Mouse (Mus musculus): ENCODE measurements around the gene Angpt4. TPM values are rescaled to one million over a fixed set of nuclear protein-coding genes. Genes with fewer than 3 reads are reported as not detected.

Angpt4 gene
- polyA plus RNA-seq, 1 experiment: 0.25 TPM

DNA sequence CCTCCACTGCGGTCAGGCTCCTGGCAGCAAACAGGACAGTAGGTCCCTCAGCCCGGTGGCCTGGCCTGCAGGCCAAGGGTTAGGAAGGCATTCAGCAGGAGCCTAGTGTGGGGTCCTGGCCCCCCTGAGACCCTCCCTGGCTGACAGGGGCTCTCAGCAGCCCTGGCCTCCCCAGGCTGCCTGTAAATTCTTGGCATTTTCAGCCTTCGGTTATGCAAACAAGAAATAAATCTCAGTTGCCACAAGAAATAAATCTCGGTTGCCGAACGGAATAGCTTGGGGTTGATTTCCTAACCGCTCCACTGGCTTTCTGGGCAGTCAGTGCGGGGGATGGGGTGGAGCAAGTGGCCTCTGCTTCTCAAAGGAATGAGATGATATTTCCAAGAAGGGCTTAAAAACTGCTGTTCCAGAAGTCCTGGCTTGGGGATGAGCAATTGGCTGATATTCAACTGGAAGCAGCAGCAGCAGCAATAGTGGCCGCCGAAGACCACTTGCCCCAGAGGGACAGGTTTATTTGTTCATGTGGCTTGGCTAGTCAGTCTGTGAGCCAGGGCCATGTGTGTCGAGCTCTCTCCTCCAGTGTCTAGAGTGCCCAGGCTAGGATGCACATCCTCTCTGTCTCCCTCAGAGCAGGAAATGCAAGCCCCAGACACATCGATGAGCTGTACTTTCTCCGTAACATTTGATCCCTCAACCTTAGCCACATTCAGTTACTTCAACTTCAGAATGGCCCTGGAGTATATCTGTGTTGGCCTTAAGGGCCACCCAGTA lies 5.2 kb downstream of the Angpt4 start:
- H3K4me1 ChIP-seq (ENCODE audit: control insufficient read depth, insufficient read depth, low read length): no peaks in the 10 kb centered on the region
- no peak overlapping the region for H3K27ac ChIP-seq (ENCODE audit: insufficient read depth, low read length)
- no peaks in the 10 kb centered on the region for H3K9me3 ChIP-seq (replicated peaks; ENCODE audit: control insufficient read depth, insufficient read depth, low read length, poor library complexity, severe bottlenecking)
- H3K36me3 ChIP-seq (ENCODE audit: control insufficient read depth, insufficient read depth, low read length, poor library complexity, severe bottlenecking): no peaks in the 10 kb centered on the region
- H3K4me3 ChIP-seq (ENCODE audit: low read depth, low read length): no peak overlapping the region
- TF ChIP-seq EP300 (IDR thresholded peaks at IDR 0.05; ENCODE audit: insufficient read depth, low read depth, low read length) (no peak), POLR2A (IDR thresholded peaks at IDR 0.05; ENCODE audit: insufficient read depth, low read length) (no peak), CTCF (IDR thresholded peaks at IDR 0.05; ENCODE audit: low read depth, low read length) (no peak)
- no peaks in the 10 kb centered on the region for H3K27me3 ChIP-seq (ENCODE audit: control insufficient read depth, insufficient read depth, low read length, poor library complexity, severe bottlenecking)
- H3K9ac ChIP-seq (ENCODE audit: low read depth, poor library complexity, severe bottlenecking): no peak overlapping the region

DNA sequence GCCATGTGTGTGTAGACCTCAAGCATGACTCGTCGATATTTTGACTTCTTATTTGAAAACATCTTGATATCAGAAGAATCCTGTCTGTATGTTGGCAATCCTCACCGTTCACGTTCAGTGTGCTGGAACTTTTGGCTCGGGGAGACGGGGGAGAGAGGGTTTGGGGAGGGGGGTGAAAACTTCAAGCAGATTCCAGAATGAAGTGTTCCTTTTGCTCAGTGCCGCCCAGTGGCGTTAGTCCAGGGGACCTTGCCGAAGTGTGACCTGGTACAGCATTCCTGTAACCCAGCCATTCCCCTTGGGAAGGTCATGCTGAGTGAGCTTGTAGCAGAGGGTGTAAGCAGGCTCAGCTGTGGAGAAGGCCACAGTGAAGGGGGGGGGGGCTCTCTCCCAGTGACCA lies 8.1 kb downstream of the Angpt4 start:
- no peaks in the 10 kb centered on the region for H3K36me3 ChIP-seq (ENCODE audit: control insufficient read depth, insufficient read depth, low read length, poor library complexity, severe bottlenecking)
- no peaks in the 10 kb centered on the region for H3K27me3 ChIP-seq (ENCODE audit: control insufficient read depth, insufficient read depth, low read length, poor library complexity, severe bottlenecking)
- no peak for TF ChIP-seq POLR2A (IDR thresholded peaks at IDR 0.05; ENCODE audit: insufficient read depth, low read length)
- H3K4me1 ChIP-seq (ENCODE audit: control insufficient read depth, insufficient read depth, low read length): no peaks in the 10 kb centered on the region
- H3K9me3 ChIP-seq (replicated peaks; ENCODE audit: control insufficient read depth, insufficient read depth, low read length, poor library complexity, severe bottlenecking): no peaks in the 10 kb centered on the region
- H3K4me3 ChIP-seq (ENCODE audit: low read depth, low read length): no peak overlapping the region
- H3K27ac ChIP-seq (ENCODE audit: insufficient read depth, low read length): no peak overlapping the region
- no peak overlapping the region for H3K9ac ChIP-seq (ENCODE audit: low read depth, poor library complexity, severe bottlenecking)

GRCm38 (mm10) chr2:151921068-151921467 lies 10.1 kb downstream of the Angpt4 start:
- TF ChIP-seq CTCF (IDR thresholded peaks at IDR 0.05; ENCODE audit: low read depth, low read length): no peak
- H3K4me1 ChIP-seq (ENCODE audit: control insufficient read depth, insufficient read depth, low read length): no peaks in the 10 kb centered on the region
- H3K27me3 ChIP-seq (ENCODE audit: control insufficient read depth, insufficient read depth, low read length, poor library complexity, severe bottlenecking): no peaks in the 10 kb centered on the region
- H3K4me3 ChIP-seq (ENCODE audit: low read depth, low read length): no peak overlapping the region
- H3K9ac ChIP-seq (ENCODE audit: low read depth, poor library complexity, severe bottlenecking): no peak overlapping the region
- H3K9me3 ChIP-seq (replicated peaks; ENCODE audit: control insufficient read depth, insufficient read depth, low read length, poor library complexity, severe bottlenecking): no peaks in the 10 kb centered on the region
- H3K27ac ChIP-seq (ENCODE audit: insufficient read depth, low read length): no peak overlapping the region
- H3K36me3 ChIP-seq (ENCODE audit: control insufficient read depth, insufficient read depth, low read length, poor library complexity, severe bottlenecking): no peaks in the 10 kb centered on the region

DNA sequence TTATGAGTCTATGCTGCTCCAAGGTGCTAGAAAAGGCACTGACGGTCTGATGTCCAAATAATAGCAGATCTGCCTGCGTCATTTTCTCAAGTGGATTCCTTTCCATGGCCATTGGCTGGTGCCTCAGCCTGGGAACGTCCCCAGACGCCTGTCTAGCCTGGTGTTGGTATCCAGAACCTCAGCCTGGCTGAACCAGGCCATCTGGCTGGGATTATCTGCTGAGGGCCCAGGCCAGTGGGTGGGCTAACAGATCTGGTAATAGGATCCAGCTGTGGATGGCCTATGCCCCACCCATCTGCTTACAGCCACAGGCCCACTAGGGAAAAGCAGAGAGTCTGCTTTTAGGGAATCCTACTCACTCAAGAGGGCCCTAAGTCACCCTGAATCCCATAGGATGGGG lies 10.6 kb downstream of the Angpt4 start:
- Histone ChIP-seq H3K9ac (ENCODE audit: low read depth, poor library complexity, severe bottlenecking) (no peak overlapping the region), H3K27me3 (ENCODE audit: control insufficient read depth, insufficient read depth, low read length, poor library complexity, severe bottlenecking) (no peaks in the 10 kb centered on the region), H3K27ac (ENCODE audit: insufficient read depth, low read length) (no peak overlapping the region), H3K9me3 (replicated peaks; ENCODE audit: control insufficient read depth, insufficient read depth, low read length, poor library complexity, severe bottlenecking) (no peaks in the 10 kb centered on the region), H3K4me1 (ENCODE audit: control insufficient read depth, insufficient read depth, low read length) (no peaks in the 10 kb centered on the region), H3K36me3 (ENCODE audit: control insufficient read depth, insufficient read depth, low read length, poor library complexity, severe bottlenecking) (no peaks in the 10 kb centered on the region), H3K4me3 (ENCODE audit: low read depth, low read length) (no peak overlapping the region)
- TF ChIP-seq POLR2A (IDR thresholded peaks at IDR 0.05; ENCODE audit: insufficient read depth, low read length): no peak
- no peak for TF ChIP-seq CTCF (IDR thresholded peaks at IDR 0.05; ENCODE audit: low read depth, low read length)
- no peak for TF ChIP-seq EP300 (IDR thresholded peaks at IDR 0.05; ENCODE audit: insufficient read depth, low read depth, low read length)

- H3K9me3 ChIP-seq (replicated peaks; ENCODE audit: control insufficient read depth, insufficient read depth, low read length, poor library complexity, severe bottlenecking): no peaks in the 10 kb centered on the region
- H3K27me3 ChIP-seq (ENCODE audit: control insufficient read depth, insufficient read depth, low read length, poor library complexity, severe bottlenecking): no peaks in the 10 kb centered on the region
- H3K4me1 ChIP-seq (ENCODE audit: control insufficient read depth, insufficient read depth, low read length): no peaks in the 10 kb centered on the region
- H3K36me3 ChIP-seq (ENCODE audit: control insufficient read depth, insufficient read depth, low read length, poor library complexity, severe bottlenecking): no peaks in the 10 kb centered on the region
- no peak for TF ChIP-seq EP300 (IDR thresholded peaks at IDR 0.05; ENCODE audit: insufficient read depth, low read depth, low read length)
- H3K4me3 ChIP-seq (ENCODE audit: low read depth, low read length): no peak overlapping the region
- H3K27ac ChIP-seq (ENCODE audit: insufficient read depth, low read length): no peak overlapping the region
- H3K9ac ChIP-seq (ENCODE audit: low read depth, poor library complexity, severe bottlenecking): no peak overlapping the region
These were observed 13.3 kb downstream of the Angpt4 start for GRCm38 (mm10) chr2:151924276-151924675.

DNA sequence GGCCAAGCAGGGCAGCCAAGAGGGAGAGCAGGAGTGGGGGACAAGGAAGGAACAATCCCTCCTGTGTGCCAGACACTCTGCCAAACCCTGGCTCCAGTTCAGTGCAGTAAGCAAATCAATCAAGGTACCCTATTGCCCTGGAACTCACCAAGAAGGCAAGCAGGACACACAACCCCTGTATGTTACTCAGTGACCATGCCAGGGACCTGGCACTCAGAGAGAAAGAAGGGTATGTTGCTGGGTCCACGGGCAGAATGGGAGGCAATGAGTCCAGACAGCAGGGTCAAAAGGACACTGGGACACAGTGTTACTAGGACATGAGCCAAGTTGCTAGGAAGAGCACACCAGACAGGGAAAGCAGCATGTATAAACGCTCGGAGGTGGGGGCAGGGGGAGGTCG lies 14.7 kb downstream of the Angpt4 start:
- TF ChIP-seq CTCF (IDR thresholded peaks at IDR 0.05; ENCODE audit: low read depth, low read length) (no peak), POLR2A (IDR thresholded peaks at IDR 0.05; ENCODE audit: insufficient read depth, low read length) (no peak), EP300 (IDR thresholded peaks at IDR 0.05; ENCODE audit: insufficient read depth, low read depth, low read length) (no peak)
- H3K27me3 ChIP-seq (ENCODE audit: control insufficient read depth, insufficient read depth, low read length, poor library complexity, severe bottlenecking): no peaks in the 10 kb centered on the region
- no peaks in the 10 kb centered on the region for H3K4me1 ChIP-seq (ENCODE audit: control insufficient read depth, insufficient read depth, low read length)
- H3K27ac ChIP-seq (ENCODE audit: insufficient read depth, low read length): no peak overlapping the region
- H3K9ac ChIP-seq (ENCODE audit: low read depth, poor library complexity, severe bottlenecking): no peak overlapping the region
- no peaks in the 10 kb centered on the region for H3K9me3 ChIP-seq (replicated peaks; ENCODE audit: control insufficient read depth, insufficient read depth, low read length, poor library complexity, severe bottlenecking)
- no peaks in the 10 kb centered on the region for H3K36me3 ChIP-seq (ENCODE audit: control insufficient read depth, insufficient read depth, low read length, poor library complexity, severe bottlenecking)
- H3K4me3 ChIP-seq (ENCODE audit: low read depth, low read length): no peak overlapping the region
